Mouse (Mus musculus): Measurements from ENCODE around the gene Rit1.

GRCm38 (mm10) chr3:88740147-88740546 lies 23.5 kb downstream of the Rit1 start:
- no peak for TF ChIP-seq MAFK (IDR thresholded peaks at IDR 0.05; ENCODE audit: insufficient replicate concordance, low read length)
- no peak for TF ChIP-seq TBP (conservative IDR thresholded peaks at IDR 0.05; ENCODE audit: low read depth, low read length)
- TF ChIP-seq CTCF (conservative IDR thresholded peaks at IDR 0.05 in 1 of 2, IDR thresholded peaks at IDR 0.05 in 1 of 2; ENCODE audit: low read depth in 2 of 2, low read length in 2 of 2) = peak in 1 of 2 experiments; percentile 47; a peak in 2 of 4 replicates
- no peak for TF ChIP-seq TCF12 (IDR thresholded peaks at IDR 0.05; ENCODE audit: low read depth, low read length)
- no peak for TF ChIP-seq HCFC1 (IDR thresholded peaks at IDR 0.05; ENCODE audit: low read depth, low read length)
- no peak for TF ChIP-seq POLR2A (IDR thresholded peaks at IDR 0.05; ENCODE audit: low read depth, low read length)

All from CH12.LX (cell line).